ENCODE assay signal across 8 mouse cellular contexts in the genomic region with DNA sequence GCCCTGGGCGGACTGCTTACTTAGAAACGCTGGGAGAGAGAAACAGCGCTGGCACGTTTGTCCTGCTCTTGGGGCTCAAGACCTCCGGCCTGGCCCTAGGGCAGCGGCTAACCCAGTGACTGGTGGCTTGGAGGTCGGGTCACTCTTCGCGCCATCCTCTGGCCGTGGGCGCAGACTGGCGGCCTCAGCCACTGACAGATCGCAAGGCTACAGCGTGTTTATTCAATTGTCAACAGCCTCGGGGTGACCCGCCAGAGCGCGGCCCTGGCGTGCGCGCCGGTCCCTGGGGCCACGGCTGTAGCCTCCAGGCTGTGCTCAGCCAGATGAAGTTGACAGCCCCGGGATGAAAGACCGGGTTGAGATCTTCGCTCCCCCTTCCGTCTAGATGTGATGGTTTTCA. TPM values are rescaled to one million over a fixed set of nuclear protein-coding genes. Genes with fewer than 3 reads are reported as not detected.
DNase-seq lines count a peak whose midpoint lies in the region; ATAC-seq and TF ChIP-seq lines count a peak whose summit lies in the region.

No protein-coding gene starts in this region.

- no peaks in the 10 kb centered on the region for H3K9me3 ChIP-seq in hindbrain, embryonic 12.5 days (replicated peaks)
- no peaks in the 10 kb centered on the region for H3K9me3 ChIP-seq in midbrain, embryonic 13.5 days

- peaks cover 16% of the 10 kb centered on the region for H3K27me3 ChIP-seq in kidney, adult 2 months (replicated peaks; ENCODE audit: control insufficient read depth, insufficient read depth, low read length)
- peaks cover 93% of the 10 kb centered on the region for H3K27me3 ChIP-seq in hindbrain, embryonic 12.5 days
- H3K27me3 ChIP-seq in midbrain, embryonic 13.5 days: peaks cover 97% of the 10 kb centered on the region

- H3K4me2 ChIP-seq in hindbrain, embryonic 12.5 days (replicated peaks): 0 out of 2 replicates have a peak overlapping the region, but pooled peaks have one; percentile 17
- peak overlapping the region; percentile 12; the same call in 1 of the 2 replicates for H3K4me2 ChIP-seq in midbrain, embryonic 13.5 days (replicated peaks)

- ATAC-seq in hindbrain, embryonic 12.5 days (ENCODE audit: low FRiP score): no peak
- ATAC-seq in midbrain, embryonic 13.5 days: no peak
- ATAC-seq in inflammation-experienced regulatory T-cells, adult 6 months: no peak

- peak overlapping the region; percentile 4; the same call in 1 of the 2 replicates for H3K4me3 ChIP-seq in kidney, adult 2 months (ENCODE audit: insufficient read depth, low read depth, low read length)
- peak overlapping the region; percentile 11 for H3K4me3 ChIP-seq in hindbrain, embryonic 12.5 days
- no peak overlapping the region; the same call in 1 of the 2 replicates for H3K4me3 ChIP-seq in midbrain, embryonic 13.5 days (replicated peaks)

- 8% methylated on average over 27 of the region's 27 CpGs for WGBS in kidney, adult 2 months
- under 1% methylated on average over 27 of the region's 27 CpGs for WGBS in hindbrain, embryonic 12.5 days
- under 1% methylated on average over 27 of the region's 27 CpGs for WGBS in midbrain, embryonic 13.5 days

- H3K4me1 ChIP-seq in kidney, adult 2 months (ENCODE audit: control insufficient read depth, insufficient read depth, low read length): no peaks in the 10 kb centered on the region
- H3K4me1 ChIP-seq in hindbrain, embryonic 12.5 days: peaks cover 16% of the 10 kb centered on the region
- peaks cover 19% of the 10 kb centered on the region for H3K4me1 ChIP-seq in midbrain, embryonic 13.5 days (replicated peaks)

- no peak overlapping the region for H3K9ac ChIP-seq in hindbrain, embryonic 12.5 days
- no peak overlapping the region for H3K9ac ChIP-seq in midbrain, embryonic 13.5 days (replicated peaks)

- H3K36me3 ChIP-seq in kidney, adult 2 months (ENCODE audit: control insufficient read depth, insufficient read depth, low read length): no peaks in the 10 kb centered on the region
- no peaks in the 10 kb centered on the region for H3K36me3 ChIP-seq in hindbrain, embryonic 12.5 days
- H3K36me3 ChIP-seq in midbrain, embryonic 13.5 days: no peaks in the 10 kb centered on the region

- no peak for TF ChIP-seq POLR2A in kidney, adult 2 months (IDR thresholded peaks at IDR 0.05; ENCODE audit: low read depth, low read length)

- TF ChIP-seq CTCF in kidney, adult 2 months (conservative IDR thresholded peaks at IDR 0.05; ENCODE audit: insufficient read depth, insufficient read length, low read depth, low read length): no peak

- no peak for DNase-seq in kidney, adult 2 months
- DNase-seq in kidney, postnatal 36 days: no peak
- peak; percentile 74 for DNase-seq in embryo, embryonic 9.5 days (ENCODE audit: extremely low spot score)
- DNase-seq in right cerebral cortex, postnatal 14 days: no peak
- DNase-seq in urinary bladder, postnatal 25 days (ENCODE audit: low spot score): no peak

- no peak overlapping the region for H3K27ac ChIP-seq in kidney, adult 2 months (ENCODE audit: insufficient read depth, low read depth, low read length)
- H3K27ac ChIP-seq in hindbrain, embryonic 12.5 days: no peak overlapping the region
- no peak overlapping the region for H3K27ac ChIP-seq in midbrain, embryonic 13.5 days

RNA-seq across cellular contexts. Expression of a gene that starts 3.4 kb away (rescaled TPM):
- polyA plus RNA-seq in kidney, adult 2 months (2012; rRNA removed): 16.9 and 20.8 TPM in 2 replicates
- polyA plus RNA-seq in hindbrain, embryonic 12.5 days (2016; fragmentation: Nextera tagmentation; extraction: Ambion mirVana): 0.30 and 0.31 TPM in 2 replicates
- 0.11 TPM in 1 of 2 replicates, not detected in the other for polyA plus RNA-seq in midbrain, embryonic 13.5 days (2015; fragmentation: Nextera tagmentation; extraction: Ambion mirVana)
- polyA plus RNA-seq in inflammation-experienced regulatory T-cells, adult 6 months (2017; shearing (Covaris generic)): not detected

RNA-seq across cellular contexts. Expression of a gene that starts 31.1 kb away (rescaled TPM):
- polyA plus RNA-seq in kidney, adult 2 months (2012; rRNA removed): not detected in 2 replicates
- polyA plus RNA-seq in hindbrain, embryonic 12.5 days (2016; fragmentation: Nextera tagmentation; extraction: Ambion mirVana): not detected in 2 replicates
- not detected in 2 replicates for polyA plus RNA-seq in midbrain, embryonic 13.5 days (2015; fragmentation: Nextera tagmentation; extraction: Ambion mirVana)
- polyA plus RNA-seq in inflammation-experienced regulatory T-cells, adult 6 months (2017; shearing (Covaris generic)): not detected

Comparison
In these comparisons a context has a peak if more than half of its experiments do, and no peak if none do; other contexts are left out.
1. RNA of a gene that starts 3.4 kb away (polyA plus RNA-seq): 16.9 to 20.8 TPM in kidney, adult 2 months; 0.30 to 0.31 TPM in hindbrain, embryonic 12.5 days, 0.11 TPM in midbrain, embryonic 13.5 days and not detected in inflammation-experienced regulatory T-cells, adult 6 months; every median in the first group is over 10 times any median in the second.